Mouse (Mus musculus): Measurements from ENCODE around the gene Saa3. TPM values are rescaled to one million over a fixed set of nuclear protein-coding genes. Genes with fewer than 3 reads are reported as not detected.
A peak's percentile ranks its signal among the peaks of the same experiment; 100 is the strongest.
"Not testable (repeated sequence)": the region's sequence is repeated elsewhere in the genome, so short reads cannot be mapped to it uniquely, and the experiment has no call there.

Gene Saa3
- polyA plus RNA-seq, 1 experiment from 2014 or later: not detected

GRCm38 (mm10) chr7:46680732-46681131, 34.8 kb downstream of the Saa3 start:
- no peaks in the 10 kb centered on the region for H3K36me3 ChIP-seq (ENCODE audit: control insufficient read depth, insufficient read depth, low read length)
- no peaks in the 10 kb centered on the region for H3K27me3 ChIP-seq (ENCODE audit: control insufficient read depth, insufficient read depth, low read length)
- DNase-seq (ENCODE audit: low spot score, missing footprints) (no peak), ATAC-seq (ENCODE audit: low FRiP score) (no peak)
- H3K4me3 ChIP-seq (ENCODE audit: low read depth, low read length): no peak overlapping the region
- no peaks in the 10 kb centered on the region for H3K4me1 ChIP-seq (ENCODE audit: control insufficient read depth, insufficient read depth, low read length)
- no peaks in the 10 kb centered on the region for H3K9me3 ChIP-seq (ENCODE audit: control insufficient read depth, low read length)
- H3K9ac ChIP-seq (ENCODE audit: low read length): no peak overlapping the region
- no peak overlapping the region for H3K4me2 ChIP-seq
- no peak overlapping the region for H3K27ac ChIP-seq (ENCODE audit: low read depth, low read length)

- H3K4me3 ChIP-seq (ENCODE audit: low read depth, low read length); H3K4me2 ChIP-seq; H3K27me3 ChIP-seq (ENCODE audit: control insufficient read depth, insufficient read depth, low read length); H3K36me3 ChIP-seq (ENCODE audit: control insufficient read depth, insufficient read depth, low read length); H3K4me1 ChIP-seq (ENCODE audit: control insufficient read depth, insufficient read depth, low read length); H3K9ac ChIP-seq (ENCODE audit: low read length); H3K9me3 ChIP-seq (ENCODE audit: control insufficient read depth, low read length); H3K27ac ChIP-seq (ENCODE audit: low read depth, low read length); ATAC-seq (ENCODE audit: low FRiP score): not testable (repeated sequence)
- WGBS: 93% methylated on average over 7 of the region's 7 CpGs
- DNase-seq (ENCODE audit: low spot score, missing footprints): peak; percentile 39
Observed at GRCm38 (mm10) chr7:46679044-46679443, 36.5 kb downstream of the Saa3 start.

GRCm38 (mm10) chr7:46678417-46678816, 37.1 kb downstream of the Saa3 start:
- Histone ChIP-seq H3K36me3 (ENCODE audit: control insufficient read depth, insufficient read depth, low read length) (no peaks in the 10 kb centered on the region), H3K4me2 (no peak overlapping the region), H3K4me3 (ENCODE audit: low read depth, low read length) (no peak overlapping the region), H3K27me3 (ENCODE audit: control insufficient read depth, insufficient read depth, low read length) (no peaks in the 10 kb centered on the region), H3K4me1 (ENCODE audit: control insufficient read depth, insufficient read depth, low read length) (no peaks in the 10 kb centered on the region), H3K27ac (ENCODE audit: low read depth, low read length) (no peak overlapping the region), H3K9me3 (ENCODE audit: control insufficient read depth, low read length) (no peaks in the 10 kb centered on the region), H3K9ac (ENCODE audit: low read length) (no peak overlapping the region)
- DNase-seq (ENCODE audit: low spot score, missing footprints) (peak; percentile 69), ATAC-seq (ENCODE audit: low FRiP score) (no peak)
- 89% methylated on average over 3 of the region's 3 CpGs for WGBS

GRCm38 (mm10) chr7:46676808-46677360, 38.6 kb downstream of the Saa3 start:
- no peak overlapping the region for H3K4me2 ChIP-seq
- no peak overlapping the region for H3K9ac ChIP-seq (ENCODE audit: low read length)
- ATAC-seq (ENCODE audit: low FRiP score) (no peak), DNase-seq (ENCODE audit: low spot score, missing footprints) (peak; percentile 4)
- H3K9me3 ChIP-seq (ENCODE audit: control insufficient read depth, low read length): no peaks in the 10 kb centered on the region
- no peaks in the 10 kb centered on the region for H3K27me3 ChIP-seq (ENCODE audit: control insufficient read depth, insufficient read depth, low read length)
- H3K4me1 ChIP-seq (ENCODE audit: control insufficient read depth, insufficient read depth, low read length): no peaks in the 10 kb centered on the region
- no peak overlapping the region for H3K27ac ChIP-seq (ENCODE audit: low read depth, low read length)
- H3K36me3 ChIP-seq (ENCODE audit: control insufficient read depth, insufficient read depth, low read length): no peaks in the 10 kb centered on the region
- 71% methylated on average over 5 of the region's 5 CpGs for WGBS
- H3K4me3 ChIP-seq (ENCODE audit: low read depth, low read length): no peak overlapping the region

GRCm38 (mm10) chr7:46675886-46676285, 39.6 kb downstream of the Saa3 start:
- Histone ChIP-seq H3K4me3 (ENCODE audit: low read depth, low read length) (no peak overlapping the region), H3K36me3 (ENCODE audit: control insufficient read depth, insufficient read depth, low read length) (no peaks in the 10 kb centered on the region), H3K27ac (ENCODE audit: low read depth, low read length) (no peak overlapping the region), H3K9ac (ENCODE audit: low read length) (no peak overlapping the region), H3K4me2 (no peak overlapping the region), H3K9me3 (ENCODE audit: control insufficient read depth, low read length) (no peaks in the 10 kb centered on the region), H3K4me1 (ENCODE audit: control insufficient read depth, insufficient read depth, low read length) (no peaks in the 10 kb centered on the region), H3K27me3 (ENCODE audit: control insufficient read depth, insufficient read depth, low read length) (no peaks in the 10 kb centered on the region)
- no peak for ATAC-seq (ENCODE audit: low FRiP score)
- whole genome bisulfite sequencing: 85% methylated on average over 8 of the region's 8 CpGs
- no peak for DNase-seq (ENCODE audit: low spot score, missing footprints)

- DNase-seq (ENCODE audit: low spot score, missing footprints) (no peak), ATAC-seq (ENCODE audit: low FRiP score) (no peak)
- Histone ChIP-seq H3K27ac (ENCODE audit: low read depth, low read length) (no peak overlapping the region), H3K4me1 (ENCODE audit: control insufficient read depth, insufficient read depth, low read length) (no peaks in the 10 kb centered on the region), H3K27me3 (ENCODE audit: control insufficient read depth, insufficient read depth, low read length) (no peaks in the 10 kb centered on the region), H3K4me3 (ENCODE audit: low read depth, low read length) (no peak overlapping the region), H3K4me2 (no peak overlapping the region), H3K9me3 (ENCODE audit: control insufficient read depth, low read length) (no peaks in the 10 kb centered on the region), H3K9ac (ENCODE audit: low read length) (no peak overlapping the region), H3K36me3 (ENCODE audit: control insufficient read depth, insufficient read depth, low read length) (no peaks in the 10 kb centered on the region)
- 94% methylated on average over 7 of the region's 7 CpGs for WGBS
Observed at GRCm38 (mm10) chr7:46675061-46675460, 40.4 kb downstream of the Saa3 start.

GRCm38 (mm10) chr7:46672160-46672672, 43.3 kb downstream of the Saa3 start, which contains the start of gene Tph1:
Tph1 (minus strand) TSS chr7:46672537.
- Histone ChIP-seq H3K27ac (ENCODE audit: low read depth, low read length) (no peak within 1 kb of the TSS), H3K4me1 (ENCODE audit: control insufficient read depth, insufficient read depth, low read length) (peaks cover 3% of the 10 kb centered on the region), H3K27me3 (ENCODE audit: control insufficient read depth, insufficient read depth, low read length) (no peaks in the 10 kb centered on the region; the same call in 1 of the 2 replicates), H3K9ac (ENCODE audit: low read length) (no peak within 1 kb of the TSS), H3K4me2 (no peak within 1 kb of the TSS), H3K36me3 (ENCODE audit: control insufficient read depth, insufficient read depth, low read length) (no peaks in the 10 kb centered on the region), H3K4me3 (ENCODE audit: low read depth, low read length) (no peak within 1 kb of the TSS), H3K9me3 (ENCODE audit: control insufficient read depth, low read length) (no peaks in the 10 kb centered on the region)
- WGBS: 73% methylated on average over 10 of the region's 10 CpGs
- DNase-seq (ENCODE audit: low spot score, missing footprints) (peak; percentile 65), ATAC-seq (ENCODE audit: low FRiP score) (no peak)

- peaks cover 5% of the 10 kb centered on the region for H3K4me1 ChIP-seq (ENCODE audit: control insufficient read depth, insufficient read depth, low read length)
- H3K9me3 ChIP-seq (ENCODE audit: control insufficient read depth, low read length): no peaks in the 10 kb centered on the region
- H3K36me3 ChIP-seq (ENCODE audit: control insufficient read depth, insufficient read depth, low read length): no peaks in the 10 kb centered on the region
- peaks cover 8% of the 10 kb centered on the region; the same call in 1 of the 2 replicates for H3K27me3 ChIP-seq (ENCODE audit: control insufficient read depth, insufficient read depth, low read length)
- H3K9ac ChIP-seq (ENCODE audit: low read length): peak overlapping the region; percentile 27
- H3K27ac ChIP-seq (ENCODE audit: low read depth, low read length): no peak overlapping the region
- ATAC-seq (ENCODE audit: low FRiP score) (peak; percentile 62; the same call in 1 of the 2 replicates), DNase-seq (ENCODE audit: low spot score, missing footprints) (peak; percentile 89)
- H3K4me3 ChIP-seq (ENCODE audit: low read depth, low read length): no peak overlapping the region
- peak overlapping the region; percentile 43 for H3K4me2 ChIP-seq
- WGBS: 0% methylated on average over 21 of the region's 21 CpGs
Observed at GRCm38 (mm10) chr7:46667256-46667655, 48.2 kb downstream of the Saa3 start.

GRCm38 (mm10) chr7:46665236-46665635, 50.3 kb downstream of the Saa3 start:
- ATAC-seq (ENCODE audit: low FRiP score) (no peak), DNase-seq (ENCODE audit: low spot score, missing footprints) (peak; percentile 92)
- 35% methylated on average over 9 of the region's 9 CpGs for WGBS
- H3K4me3 ChIP-seq (ENCODE audit: low read depth, low read length): no peak overlapping the region
- no peaks in the 10 kb centered on the region for H3K9me3 ChIP-seq (ENCODE audit: control insufficient read depth, low read length)
- H3K27ac ChIP-seq (ENCODE audit: low read depth, low read length): no peak overlapping the region
- peaks cover 8% of the 10 kb centered on the region; the same call in 1 of the 2 replicates for H3K27me3 ChIP-seq (ENCODE audit: control insufficient read depth, insufficient read depth, low read length)
- peaks cover 9% of the 10 kb centered on the region for H3K4me1 ChIP-seq (ENCODE audit: control insufficient read depth, insufficient read depth, low read length)
- H3K4me2 ChIP-seq: no peak overlapping the region
- no peaks in the 10 kb centered on the region for H3K36me3 ChIP-seq (ENCODE audit: control insufficient read depth, insufficient read depth, low read length)
- H3K9ac ChIP-seq (ENCODE audit: low read length): no peak overlapping the region

Measured in midbrain, embryonic 11.5 days (tissue).